Mouse (Mus musculus) myocyte (in vitro differentiated cells): Measurements from ENCODE around the gene Krtap9-5. TPM values are rescaled to one million over a fixed set of nuclear protein-coding genes. Genes with fewer than 3 reads are reported as not detected.
A peak's percentile ranks its signal among the peaks of the same experiment; 100 is the strongest.

Source experiments
- H3K27me3 ChIP-seq: one replicate; pipeline ENCODE4 v1.6.1; 2011; ENCODE audit not compliant: control insufficient read depth, insufficient read depth, insufficient read length
- H3K36me3 ChIP-seq: one replicate; pipeline ENCODE4 v1.6.1; 2011; ENCODE audit not compliant: control insufficient read depth, insufficient read depth
- H3K4me2 ChIP-seq: one replicate; pipeline ENCODE4 v1.6.1; 2011; ENCODE audit warnings: low read depth, control low read depth
- H3K4me3 ChIP-seq: one replicate; pipeline ENCODE4 v1.5.1; 2011; ENCODE audit warnings: mild to moderate bottlenecking, control low read depth, moderate library complexity
- H3K79me2 ChIP-seq: one replicate; pipeline ENCODE4 v1.6.1; 2011; ENCODE audit not compliant: control insufficient read depth, insufficient read depth
- H3ac ChIP-seq: one replicate; pipeline ENCODE4 v1.6.1; 2011; ENCODE audit not compliant: control insufficient read depth, insufficient read length
- CEBPB ChIP-seq: IDR thresholded peaks from 2 replicates; pipeline ENCODE4 v1.6.1; 2011; ENCODE audit warnings: mild to moderate bottlenecking, moderate library complexity; ENCODE audit not compliant: poor library complexity, insufficient read depth, severe bottlenecking
- E2F4 ChIP-seq: IDR thresholded peaks from one replicate; pipeline ENCODE4 v1.6.1; 2011; ENCODE audit warnings: mild to moderate bottlenecking, control low read depth, moderate library complexity; ENCODE audit not compliant: insufficient read depth
- MAX ChIP-seq: IDR thresholded peaks from one replicate; pipeline ENCODE4 v1.6.1; 2011; ENCODE audit warnings: low read depth, mild to moderate bottlenecking, control low read depth
- MYOD1 ChIP-seq, 3 experiments: IDR thresholded peaks; one replicate each; pipeline ENCODE4 v1.6.1; 2011; ENCODE audit warnings: control low read depth in 2 of 3, low read depth in 2 of 3, mild to moderate bottlenecking in 2 of 3, moderate library complexity in 1 of 3; ENCODE audit not compliant: insufficient read length in 2 of 3, control insufficient read depth in 1 of 3
- MYOG ChIP-seq, 3 experiments: IDR thresholded peaks; one replicate each; pipeline ENCODE4 v1.6.1; 2011; ENCODE audit warnings: control low read depth in 2 of 3, low read depth in 2 of 3, mild to moderate bottlenecking in 2 of 3; ENCODE audit not compliant: insufficient read length in 2 of 3, control insufficient read depth in 1 of 3, insufficient read depth in 1 of 3
- POLR2A ChIP-seq: IDR thresholded peaks from one replicate; pipeline ENCODE4 v1.6.1; 2011; ENCODE audit warnings: low read depth, mild to moderate bottlenecking, control low read depth, moderate library complexity; ENCODE audit not compliant: insufficient read length
- POLR2AphosphoS2 ChIP-seq: IDR thresholded peaks from one replicate; pipeline ENCODE4 v1.6.1; 2011; ENCODE audit warnings: low read depth, control low read depth; ENCODE audit not compliant: insufficient read length
- REST ChIP-seq: IDR thresholded peaks from one replicate; pipeline ENCODE4 v1.6.1; 2011; ENCODE audit warnings: mild to moderate bottlenecking, control low read depth, moderate library complexity; ENCODE audit not compliant: insufficient read depth, insufficient read length
- SRF ChIP-seq: IDR thresholded peaks from one replicate; pipeline ENCODE4 v1.6.1; 2011; ENCODE audit warnings: low read depth; ENCODE audit not compliant: control insufficient read depth, insufficient read length
- TCF12 ChIP-seq: IDR thresholded peaks from one replicate; pipeline ENCODE4 v1.6.1; 2011; ENCODE audit warnings: mild to moderate bottlenecking, control low read depth; ENCODE audit not compliant: poor library complexity, insufficient read depth, severe bottlenecking
- TCF3 ChIP-seq: IDR thresholded peaks from one replicate; pipeline ENCODE4 v1.6.1; 2011; ENCODE audit warnings: low read depth, control low read depth; ENCODE audit not compliant: insufficient read length
- USF1 ChIP-seq: IDR thresholded peaks from one replicate; pipeline ENCODE4 v1.6.1; 2011; ENCODE audit warnings: low read depth, mild to moderate bottlenecking, control low read depth, moderate library complexity
- polyA plus RNA-seq: library from polyadenylated mRNA; unstranded; fragments of >200 nt; fragmentation: generic; extraction: Trizol; gene quantifications from one replicate; pipeline ENCODE4 v1.2.1, GENCODE M21; 2012; ENCODE audit warnings: missing spikeins

Krtap9-5 gene
- polyA plus RNA-seq, 1 experiment, result not detected

- peak; percentile 92 for TF ChIP-seq TCF3
- peak in 2 of 3 experiments; percentile 87 to 97 for TF ChIP-seq MYOD1 (IDR thresholded peaks at IDR 0.05; ENCODE audit: control insufficient read depth in 1 of 3, insufficient read length in 2 of 3, low read depth in 2 of 3)
- TF ChIP-seq MYOG (IDR thresholded peaks at IDR 0.05; ENCODE audit: control insufficient read depth in 1 of 3, insufficient read depth in 1 of 3, insufficient read length in 2 of 3, low read depth in 2 of 3), result peak in 2 of 3 experiments; percentile 82 to 97
- no peak for TF ChIP-seq CEBPB
- no peak for TF ChIP-seq REST
- no peak for TF ChIP-seq POLR2A
- no peak overlapping the region for H3ac ChIP-seq
- no peaks in the 10 kb centered on the region for H3K36me3 ChIP-seq
- H3K4me2 ChIP-seq, result peak overlapping the region; percentile 32
- no peaks in the 10 kb centered on the region for H3K79me2 ChIP-seq
- peaks cover 11% of the 10 kb centered on the region for H3K27me3 ChIP-seq
- no peak overlapping the region for H3K4me3 ChIP-seq
These were observed 37.2 kb downstream of the Krtap9-5 start for GRCm38 (mm10) chr11:99985291-99986092.

GRCm38 (mm10) chr11:99986180-99986647 lies 37.9 kb downstream of the Krtap9-5 start, which contains the start of gene Krtap16-1:
Gene Krtap16-1, minus strand, starts transcription at chr11:99986597.
- H3K27me3 ChIP-seq, result peaks cover 4% of the 10 kb centered on the region
- no peak within 1 kb of the TSS for H3K4me3 ChIP-seq
- H3ac ChIP-seq, result no peak within 1 kb of the TSS
- H3K4me2 ChIP-seq, result peak within 1 kb of the TSS; percentile 32
- H3K36me3 ChIP-seq, result no peaks in the 10 kb centered on the region
- TF ChIP-seq MYOD1 (IDR thresholded peaks at IDR 0.05; ENCODE audit: control insufficient read depth in 1 of 3, insufficient read length in 2 of 3, low read depth in 2 of 3) (peak in 2 of 3 experiments; percentile 83 to 94), CEBPB (no peak), POLR2A (no peak), SRF (no peak), TCF3 (peak; percentile 85), MYOG (IDR thresholded peaks at IDR 0.05; ENCODE audit: control insufficient read depth in 1 of 3, insufficient read depth in 1 of 3, insufficient read length in 2 of 3, low read depth in 2 of 3) (peak in 2 of 3 experiments; percentile 75 to 86), E2F4 (no peak)
- no peaks in the 10 kb centered on the region for H3K79me2 ChIP-seq

- peaks cover 16% of the 10 kb centered on the region for H3K27me3 ChIP-seq
- no peak overlapping the region for H3K4me3 ChIP-seq
- no peak overlapping the region for H3ac ChIP-seq
- no peak overlapping the region for H3K4me2 ChIP-seq
- TF ChIP-seq REST (no peak), TCF12 (no peak), MYOD1 (IDR thresholded peaks at IDR 0.05; ENCODE audit: control insufficient read depth in 1 of 3, insufficient read length in 2 of 3, low read depth in 2 of 3) (no peak), SRF (no peak), TCF3 (no peak), CEBPB (no peak), MYOG (IDR thresholded peaks at IDR 0.05; ENCODE audit: control insufficient read depth in 1 of 3, insufficient read depth in 1 of 3, insufficient read length in 2 of 3, low read depth in 2 of 3) (no peak), POLR2A (no peak), USF1 (no peak), MAX (no peak), POLR2AphosphoS2 (no peak)
- no peaks in the 10 kb centered on the region for H3K79me2 ChIP-seq
- no peaks in the 10 kb centered on the region for H3K36me3 ChIP-seq
These were observed 40.3 kb downstream of the Krtap9-5 start for GRCm38 (mm10) chr11:99988530-99988929.

GRCm38 (mm10) chr11:99989881-99990405 lies 41.7 kb downstream of the Krtap9-5 start:
- TF ChIP-seq POLR2A (no peak), TCF12 (no peak), REST (no peak), POLR2AphosphoS2 (no peak), TCF3 (no peak), MYOG (IDR thresholded peaks at IDR 0.05; ENCODE audit: control insufficient read depth in 1 of 3, insufficient read depth in 1 of 3, insufficient read length in 2 of 3, low read depth in 2 of 3) (no peak), MYOD1 (IDR thresholded peaks at IDR 0.05; ENCODE audit: control insufficient read depth in 1 of 3, insufficient read length in 2 of 3, low read depth in 2 of 3) (no peak), SRF (no peak), CEBPB (no peak), USF1 (no peak), E2F4 (no peak)
- Histone ChIP-seq H3K79me2 (no peaks in the 10 kb centered on the region), H3K4me2 (no peak overlapping the region), H3K27me3 (peaks cover 23% of the 10 kb centered on the region), H3K4me3 (no peak overlapping the region), H3ac (no peak overlapping the region), H3K36me3 (no peaks in the 10 kb centered on the region)
